Mouse (Mus musculus): Measurements from ENCODE around the gene Tmbim4.
"Not testable (repeated sequence)": the region's sequence is repeated elsewhere in the genome, so short reads cannot be mapped to it uniquely, and the experiment has no call there.

Gene Tmbim4

DNA sequence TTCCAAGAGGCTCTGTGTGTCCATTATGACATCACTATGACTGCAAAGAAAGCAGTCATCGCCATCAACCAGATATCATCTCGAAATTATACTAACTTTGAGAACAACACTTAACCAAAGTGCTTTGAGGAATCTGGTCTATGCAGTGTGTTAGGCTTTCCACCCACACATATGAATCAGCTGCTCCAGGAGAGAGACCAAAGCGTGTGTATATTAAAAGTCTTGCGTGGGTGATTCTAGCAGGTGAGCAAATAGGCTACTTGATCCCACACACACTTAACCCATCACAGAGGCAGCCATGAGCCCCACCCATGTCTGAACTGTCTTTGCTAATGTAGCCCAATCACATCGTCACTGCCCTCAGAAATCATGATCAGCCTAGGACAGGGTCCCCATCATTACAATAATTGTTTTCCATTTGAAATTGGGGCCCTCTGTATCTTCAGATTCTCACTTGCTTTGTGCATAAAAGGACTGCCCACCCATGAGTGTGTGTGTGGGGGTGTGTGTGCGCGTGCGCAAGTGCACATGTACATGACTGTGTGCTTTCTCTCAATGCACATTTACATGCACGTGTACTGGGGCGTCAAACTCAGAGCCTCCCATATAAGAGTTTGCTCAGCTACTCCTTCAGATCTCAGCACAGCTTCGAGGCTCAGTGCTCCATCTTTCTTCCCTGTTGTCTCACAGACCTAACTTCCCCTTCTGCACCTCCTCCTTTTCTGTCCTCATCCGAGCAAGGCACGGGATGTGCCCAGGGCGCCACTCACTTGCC lies 4.1 kb upstream of the Tmbim4 start:
- no peak for DNase-seq (ENCODE audit: low spot score)

GRCm38 (mm10) chr10:120201961-120202402 lies 592 bp downstream of the Tmbim4 start, which contains the start of gene Irak3:
Gene Irak3, minus strand, starts transcription at chr10:120202130.
- DNase-seq (ENCODE audit: low spot score) = peak; percentile 92

DNA sequence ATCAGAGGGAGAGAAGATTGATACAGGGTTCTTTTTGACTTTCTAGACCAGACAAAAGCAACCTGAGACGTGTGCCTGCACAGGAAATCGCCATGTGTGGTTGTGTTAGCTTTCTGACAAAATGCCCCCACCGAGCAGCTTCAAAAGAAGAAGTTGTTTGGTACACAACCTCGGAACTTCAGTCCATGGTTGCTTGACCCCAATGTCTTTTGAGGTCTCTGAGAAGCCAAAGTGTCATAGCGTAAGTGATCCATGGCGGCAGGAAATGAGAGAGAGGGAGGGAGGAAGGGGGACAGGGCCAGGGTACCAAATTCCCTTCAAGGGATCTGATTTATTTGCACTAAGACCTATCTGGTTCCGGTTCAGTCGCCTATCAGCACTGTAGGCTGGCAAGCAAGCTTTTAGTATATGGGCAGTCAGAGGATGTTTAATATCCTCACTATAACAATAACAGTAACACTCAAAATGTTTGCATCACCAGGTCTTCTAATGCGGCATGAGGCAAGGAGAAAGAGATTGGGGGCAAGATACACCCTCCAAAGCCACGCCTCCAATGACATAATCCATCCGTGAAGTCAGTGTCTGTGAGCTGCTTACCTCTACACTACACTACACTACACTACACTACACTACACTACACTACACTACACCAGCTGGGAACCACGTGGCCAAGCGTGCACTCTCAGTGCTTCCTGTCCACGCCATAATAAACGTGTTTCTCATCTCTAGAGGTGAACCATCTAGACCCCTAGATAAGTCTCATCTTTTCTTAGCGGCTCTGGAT lies 1.3 kb downstream of the Tmbim4 start:
- no peak for DNase-seq (ENCODE audit: low spot score)

DNA sequence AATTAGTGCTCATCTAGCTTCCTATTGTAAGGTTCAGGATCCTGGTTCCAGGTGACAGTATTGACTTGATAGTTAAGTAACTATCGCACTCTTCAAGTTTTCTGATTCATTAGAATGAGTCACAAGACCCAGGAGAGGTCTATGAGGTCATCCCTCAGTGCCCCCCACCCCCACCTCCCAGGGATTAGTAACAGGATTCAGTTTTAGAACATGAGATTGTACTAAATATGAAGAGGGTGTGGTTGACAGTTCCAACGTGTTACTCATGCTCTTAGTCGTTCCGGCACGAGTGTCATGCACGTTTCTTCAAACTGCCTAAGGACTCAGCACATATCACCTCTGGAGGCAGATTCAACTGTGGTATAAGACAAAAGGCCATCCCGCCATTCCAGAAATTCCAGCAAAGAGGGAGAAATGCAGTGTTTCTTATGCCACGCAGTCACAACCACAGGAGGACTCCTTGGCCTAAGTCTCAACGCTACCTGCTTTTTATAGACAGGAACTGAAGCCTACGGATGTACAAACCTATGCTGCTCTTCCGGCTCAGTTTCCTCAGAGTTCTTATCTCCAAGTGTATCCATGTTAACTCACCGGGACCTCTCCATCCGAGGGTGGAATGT lies 3.3 kb downstream of the Tmbim4 start:
- DNase-seq (ENCODE audit: low spot score) = no peak

DNA sequence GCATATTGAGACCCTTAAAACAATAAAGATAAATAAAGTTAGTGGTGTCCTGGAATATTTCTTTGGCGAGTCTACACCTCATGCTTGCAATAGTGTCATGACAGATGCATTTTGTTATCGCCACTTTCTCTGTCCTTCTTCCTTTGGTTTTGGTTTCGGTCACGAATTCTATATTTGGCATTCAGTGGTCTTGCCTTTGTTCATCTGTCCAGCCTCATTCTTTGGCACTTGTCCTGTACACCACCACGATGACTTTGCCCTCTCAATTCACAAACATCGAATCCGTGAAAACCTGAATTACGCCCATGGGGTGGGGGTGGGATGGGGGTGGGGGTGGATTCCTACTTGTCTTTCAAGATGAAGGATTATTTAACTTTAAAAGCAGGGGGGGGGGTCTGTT lies 6.6 kb downstream of the Tmbim4 start:
- DNase-seq (ENCODE audit: low spot score) = no peak

DNA sequence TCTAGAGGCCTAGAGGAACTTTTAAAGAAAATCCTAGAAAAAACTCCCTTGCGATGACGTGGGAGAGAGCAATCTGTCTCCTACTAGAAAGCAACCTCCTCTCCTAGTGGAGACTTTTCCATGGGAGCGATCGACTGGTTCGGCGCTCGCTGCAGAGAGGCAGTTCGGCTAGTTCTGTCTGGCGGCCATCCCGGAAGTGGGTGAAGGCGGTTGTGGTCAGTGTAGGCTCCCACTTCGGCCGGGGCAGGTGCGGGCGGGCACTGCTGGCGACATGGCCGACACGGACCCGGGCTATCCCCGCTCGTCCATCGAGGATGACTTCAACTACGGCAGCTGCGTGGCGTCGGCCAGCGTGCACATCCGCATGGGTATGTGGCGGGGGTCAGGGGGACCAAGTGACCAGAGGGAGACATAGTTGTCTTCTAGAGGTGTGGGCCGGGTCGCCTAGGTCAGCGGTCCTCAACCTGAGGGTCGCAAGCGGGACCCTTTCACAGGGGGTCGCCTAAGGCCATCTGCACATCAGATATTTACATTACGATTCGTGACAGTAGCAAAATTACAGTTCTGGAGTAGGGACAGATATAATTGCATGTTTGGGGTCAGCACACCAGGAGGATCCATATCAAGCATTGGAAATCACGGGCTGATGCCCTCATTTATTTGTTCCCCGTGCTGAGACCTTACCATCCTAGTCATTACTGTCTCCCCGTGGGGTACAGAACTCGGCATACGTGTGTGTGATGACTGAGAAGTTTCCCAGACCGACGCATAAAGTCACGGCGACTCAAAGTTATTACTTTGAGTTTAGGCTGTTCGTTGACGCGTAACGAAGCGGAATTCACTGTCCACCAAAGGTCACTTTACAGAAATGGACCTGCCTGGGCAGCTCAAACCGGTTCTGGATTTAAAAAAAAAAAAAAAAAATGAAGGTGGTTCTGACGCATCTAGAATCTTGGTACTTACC lies 7.5 kb downstream of the Tmbim4 start:
- DNase-seq (ENCODE audit: low spot score) = peak; percentile 83

DNA sequence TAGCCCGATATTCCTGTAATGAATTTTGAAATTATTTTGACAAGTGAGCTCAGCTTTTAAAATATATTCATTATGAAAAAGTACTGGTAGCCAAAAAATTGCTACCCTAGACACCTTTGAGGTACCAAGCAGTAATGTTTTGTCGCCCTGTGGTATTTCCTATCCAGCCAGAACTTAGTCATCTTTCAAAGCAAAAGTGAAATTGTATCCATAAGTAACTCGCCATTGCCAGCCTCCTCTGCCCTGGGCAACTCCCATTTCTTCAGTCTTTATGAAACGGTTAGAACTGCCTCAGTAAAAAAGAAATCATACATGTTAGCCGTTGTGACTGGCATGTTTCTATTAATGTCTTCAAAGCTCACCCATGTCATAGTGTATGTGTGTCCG lies 8.1 kb downstream of the Tmbim4 start:
- no peak for DNase-seq (ENCODE audit: low spot score)

- DNase-seq (ENCODE audit: low spot score) = no peak
These were observed 8.7 kb downstream of the Tmbim4 start for GRCm38 (mm10) chr10:120210096-120210495.

GRCm38 (mm10) chr10:120217099-120217498 lies 15.7 kb downstream of the Tmbim4 start:
- DNase-seq (ENCODE audit: low spot score) = not testable (repeated sequence)

- DNase-seq (ENCODE audit: low spot score) = no peak
These were observed 17.6 kb downstream of the Tmbim4 start for GRCm38 (mm10) chr10:120218996-120219395.

- no peak for DNase-seq (ENCODE audit: low spot score)
These were observed 18.4 kb downstream of the Tmbim4 start for GRCm38 (mm10) chr10:120219578-120220359.

GRCm38 (mm10) chr10:120220776-120221175 lies 19.4 kb downstream of the Tmbim4 start:
- no peak for DNase-seq (ENCODE audit: low spot score)

GRCm38 (mm10) chr10:120226871-120227661 lies 25.7 kb downstream of the Tmbim4 start, which contains the start of gene Llph:
Gene Llph, plus strand, starts transcription at chr10:120227070.
- DNase-seq (ENCODE audit: low spot score) = peak; percentile 85

DNA sequence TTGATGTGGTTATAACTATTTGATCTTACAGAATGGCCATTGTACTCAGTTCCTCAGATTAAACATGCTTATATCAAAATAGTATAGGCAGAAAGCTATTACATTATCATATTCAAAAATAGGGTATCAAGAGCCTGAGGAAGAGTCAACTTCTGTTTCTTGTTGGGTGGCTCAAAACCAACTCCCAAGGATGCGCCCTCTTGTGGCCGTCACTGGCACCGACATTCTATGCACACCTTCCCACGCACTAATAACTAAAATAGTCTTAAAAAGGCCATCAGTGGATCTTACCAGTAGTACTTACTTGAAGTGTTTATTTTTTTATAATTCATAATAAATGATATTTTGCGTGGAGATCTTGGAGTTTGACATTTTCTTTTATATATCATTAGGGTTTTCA lies 30.3 kb downstream of the Tmbim4 start:
- peak; percentile 65 for DNase-seq (ENCODE audit: low spot score)

DNA sequence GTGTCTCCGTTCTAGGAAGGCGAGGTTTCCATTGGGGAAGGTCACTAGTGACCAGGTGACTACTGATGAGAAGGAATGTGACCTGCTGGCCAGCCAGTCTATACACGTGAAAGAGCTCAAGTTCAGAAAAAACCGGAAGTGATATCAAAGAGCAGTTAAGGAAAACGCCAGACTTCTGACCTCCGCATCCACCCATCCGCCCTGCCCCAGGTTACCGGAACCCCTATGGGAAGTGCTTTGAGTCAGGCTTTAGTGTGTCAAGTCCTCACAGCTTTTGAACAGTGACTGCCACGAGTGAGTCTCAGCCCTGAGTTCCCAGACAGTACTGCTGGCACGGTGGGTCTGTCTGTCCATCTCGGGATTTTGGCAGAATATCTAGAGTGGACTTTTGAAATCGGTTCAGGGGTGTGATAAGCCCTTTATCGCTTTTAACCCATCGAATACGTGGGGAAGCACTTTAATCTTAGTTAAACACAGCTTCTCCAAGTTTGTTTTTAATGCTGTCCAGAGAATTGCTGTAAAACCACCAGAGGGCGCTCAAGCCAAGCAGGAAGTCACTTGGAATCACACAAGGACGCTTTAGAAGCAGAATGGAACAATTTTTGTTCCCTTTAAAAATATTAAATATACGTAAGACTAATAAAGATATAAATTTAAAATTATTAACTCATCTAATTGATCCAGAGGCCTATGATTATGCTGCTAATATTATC lies 32.4 kb downstream of the Tmbim4 start:
- peak; percentile 63 for DNase-seq (ENCODE audit: low spot score)

DNA sequence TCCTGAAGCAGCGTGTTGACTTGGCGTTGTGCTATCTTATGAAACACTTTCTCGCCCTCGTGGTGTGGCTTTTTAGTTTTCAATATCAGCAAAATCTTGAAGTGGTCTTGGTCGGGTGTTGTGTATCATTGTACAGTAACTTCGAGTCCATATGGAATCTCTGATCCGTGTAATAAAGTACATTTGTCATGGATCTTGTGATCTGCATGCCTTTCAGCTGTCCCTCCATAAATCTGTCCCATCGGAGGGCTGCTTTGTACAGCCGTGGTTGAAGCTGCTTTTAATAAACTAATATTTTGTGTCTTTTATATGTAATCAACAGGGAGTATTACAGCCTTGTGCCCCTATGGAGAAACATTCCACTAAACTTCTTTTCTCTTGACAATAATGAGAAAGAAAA lies 35.5 kb downstream of the Tmbim4 start:
- DNase-seq (ENCODE audit: low spot score) = no peak

DNA sequence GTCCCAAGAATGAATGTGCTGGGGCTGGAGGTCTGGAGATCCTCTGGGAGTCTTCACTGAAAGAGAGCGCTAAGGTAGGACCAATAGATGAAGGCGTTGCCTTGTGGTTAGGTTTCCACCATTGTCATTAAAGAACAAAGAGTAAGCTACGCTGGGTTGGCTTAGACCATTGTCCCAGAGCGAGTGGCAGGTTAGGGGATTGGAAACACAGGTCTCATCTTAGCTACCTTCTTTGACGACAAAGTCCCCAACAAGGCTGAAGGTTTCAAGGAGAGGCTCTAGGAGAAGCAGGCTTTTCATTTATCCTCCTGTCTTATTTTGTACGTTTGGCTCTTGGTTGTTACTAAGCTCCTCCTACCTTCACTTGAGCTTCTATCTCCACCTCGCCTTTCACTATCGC lies 36.9 kb downstream of the Tmbim4 start:
- DNase-seq (ENCODE audit: low spot score) = no peak

DNA sequence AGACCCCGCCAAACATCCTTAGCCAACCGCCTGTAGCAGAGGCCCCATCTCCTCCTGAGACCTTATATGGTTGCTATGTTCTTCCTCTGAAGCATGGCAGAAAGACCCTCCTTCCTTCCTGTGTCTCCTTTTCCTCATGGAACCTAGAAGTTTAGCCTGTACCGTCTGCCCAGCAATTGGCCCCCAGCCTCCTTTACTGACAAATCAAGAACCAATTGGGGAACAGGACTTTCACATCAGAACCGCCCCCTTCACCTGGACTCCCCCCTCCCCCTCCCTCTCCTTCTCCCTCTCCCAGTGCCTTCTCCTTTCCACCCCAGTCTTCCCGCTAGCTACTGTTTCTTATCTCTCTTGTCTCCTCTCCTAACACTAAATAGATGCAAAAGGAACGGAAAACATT lies 38.1 kb downstream of the Tmbim4 start:
- no peak for DNase-seq (ENCODE audit: low spot score)

GRCm38 (mm10) chr10:120242421-120242820 lies 41.0 kb downstream of the Tmbim4 start:
- no peak for DNase-seq (ENCODE audit: low spot score)
